Mouse (Mus musculus) kidney, adult 9 months (tissue): ENCODE measurements at regions not wholly inside any gene's neighbourhood (a gene's known extent, or its start where the extent isn't known, plus 50 kb on each side); places are given as distances from the start of the nearest gene placed in this dataset.

Experiments
- DNase-seq: peaks from one replicate; pipeline ENCODE4 v3.0.0; 2022

DNA sequence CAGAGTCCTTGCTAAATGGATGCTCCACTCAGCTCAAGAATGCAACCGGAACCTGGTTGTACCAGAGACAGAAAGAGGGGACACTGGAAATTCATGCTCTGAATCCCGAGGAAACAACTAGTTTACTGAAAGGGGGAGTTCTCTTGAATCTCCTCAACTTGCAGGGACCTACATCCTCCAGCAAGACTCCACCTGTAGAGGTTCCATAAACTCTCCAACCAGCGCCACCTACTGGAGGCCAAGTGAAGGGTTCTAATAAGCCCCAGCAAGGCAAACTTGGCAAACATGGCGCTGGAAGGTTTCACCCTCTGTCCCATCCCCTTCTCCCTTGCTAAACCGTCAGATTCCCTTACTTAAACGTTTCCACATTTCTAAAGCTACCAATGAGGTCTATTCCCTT is 433.0 kb upstream of the Castor2 start:
- DNase-seq, result peak; percentile 23

- no peak for DNase-seq
Observed at GRCm38 (mm10) chr5:133662474-133663256, 436.8 kb upstream of the Castor2 start.

- no peak for DNase-seq
Observed at GRCm38 (mm10) chr5:133660351-133660750, 439.2 kb upstream of the Castor2 start.

DNA sequence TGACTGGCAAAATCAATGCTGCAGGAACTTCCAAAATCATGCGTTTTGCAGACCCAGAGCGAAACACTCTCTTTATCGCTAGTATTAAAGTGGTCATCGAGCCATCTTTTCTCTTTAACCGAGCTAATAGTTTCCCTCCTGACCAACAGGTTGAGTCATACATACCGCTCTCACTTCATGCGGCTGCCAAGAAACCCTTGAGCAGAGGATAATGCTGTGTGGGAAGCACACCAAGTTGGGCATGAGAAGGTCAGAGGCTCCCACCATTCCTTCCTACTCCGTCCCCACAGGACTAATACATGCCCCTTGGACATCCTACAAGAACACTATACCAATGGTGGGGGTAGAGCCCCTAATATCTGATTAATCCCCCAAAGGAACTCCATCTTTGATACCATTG is 442.7 kb upstream of the Castor2 start:
- no peak for DNase-seq

DNA sequence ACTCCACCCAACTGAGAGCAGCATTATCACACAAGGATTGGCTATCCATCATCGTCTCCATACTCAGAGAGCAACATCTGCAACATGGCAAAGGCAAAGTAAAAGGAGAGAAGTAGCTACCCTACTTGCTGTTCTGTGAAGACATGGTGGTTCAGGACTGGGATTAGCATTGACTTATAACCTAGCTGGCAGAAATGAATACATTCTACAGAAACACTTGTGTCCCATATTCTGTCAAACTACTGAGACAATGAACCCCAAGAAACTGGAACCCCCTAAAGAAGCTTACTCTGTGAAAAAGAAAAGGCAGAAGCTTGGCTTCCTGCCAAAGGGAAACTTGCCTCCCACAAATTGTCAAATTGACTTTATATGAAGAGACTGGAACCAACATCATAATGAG is 446.1 kb upstream of the Castor2 start:
- no peak for DNase-seq

DNA sequence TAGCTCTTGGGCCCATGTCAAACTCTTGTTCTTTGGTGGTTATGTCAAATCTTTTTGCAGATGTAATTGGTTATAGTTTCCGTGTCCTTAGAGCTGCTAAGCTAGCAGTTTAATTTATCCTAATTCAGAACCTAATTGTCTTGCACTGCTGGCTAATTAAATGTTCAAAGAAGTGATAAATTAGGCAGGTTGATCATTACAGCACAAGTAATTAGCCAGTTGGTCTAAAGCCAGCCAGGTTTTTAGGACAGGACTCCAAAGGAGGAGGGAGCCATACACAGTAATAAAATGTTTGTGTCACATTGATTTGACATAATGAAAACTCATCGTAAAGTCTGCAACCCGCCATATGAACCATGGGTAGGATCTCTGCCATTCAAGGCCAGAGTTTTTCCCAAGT is 449.3 kb upstream of the Castor2 start:
- DNase-seq, result no peak

- no peak for DNase-seq
Observed at GRCm38 (mm10) chr5:133645696-133646195, 453.8 kb upstream of the Castor2 start.

GRCm38 (mm10) chr5:133643326-133643725 is 456.2 kb upstream of the Castor2 start:
- DNase-seq, result no peak

DNA sequence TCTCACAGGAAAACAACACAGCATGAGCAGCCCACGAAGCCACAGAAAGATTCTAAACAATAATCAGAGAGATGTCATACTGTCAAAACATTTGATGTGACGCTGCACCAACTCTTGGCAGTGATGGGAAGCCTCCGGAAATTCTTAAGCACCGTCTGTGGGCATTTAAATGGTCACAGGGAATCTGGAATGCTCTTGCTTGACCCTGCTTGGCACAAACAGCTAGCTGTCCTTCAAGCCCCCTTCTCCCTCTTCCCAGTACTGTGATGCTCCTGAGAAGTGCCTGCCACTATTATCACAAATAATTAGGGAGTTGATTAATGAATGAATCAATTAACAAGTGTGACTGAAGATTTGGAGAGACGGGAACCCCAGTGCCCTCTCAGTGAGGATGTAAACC is 465.0 kb upstream of the Castor2 start:
- DNase-seq, result no peak

DNA sequence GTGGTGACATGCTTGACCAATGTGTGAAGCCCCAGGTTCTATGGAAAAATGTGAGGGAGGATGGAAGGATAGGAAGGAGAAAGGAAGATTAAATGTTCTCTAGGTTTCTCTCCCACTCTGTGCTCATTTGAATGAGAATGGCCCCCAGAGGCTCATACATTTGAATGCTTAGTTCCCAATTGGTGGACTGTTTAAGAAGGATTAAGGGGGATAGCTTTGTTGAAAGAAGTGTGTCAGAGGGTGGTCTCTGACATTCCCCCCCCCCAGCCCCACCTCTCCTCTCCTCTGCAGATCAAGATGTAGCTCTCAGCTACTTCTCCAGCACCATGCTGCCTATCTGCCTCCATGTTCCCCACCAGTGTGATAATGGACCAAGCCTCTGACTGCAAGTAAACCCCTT is 467.7 kb upstream of the Castor2 start:
- DNase-seq, result no peak

- DNase-seq, result no peak
Observed at GRCm38 (mm10) chr5:133619347-133619746, 480.2 kb upstream of the Castor2 start.

DNA sequence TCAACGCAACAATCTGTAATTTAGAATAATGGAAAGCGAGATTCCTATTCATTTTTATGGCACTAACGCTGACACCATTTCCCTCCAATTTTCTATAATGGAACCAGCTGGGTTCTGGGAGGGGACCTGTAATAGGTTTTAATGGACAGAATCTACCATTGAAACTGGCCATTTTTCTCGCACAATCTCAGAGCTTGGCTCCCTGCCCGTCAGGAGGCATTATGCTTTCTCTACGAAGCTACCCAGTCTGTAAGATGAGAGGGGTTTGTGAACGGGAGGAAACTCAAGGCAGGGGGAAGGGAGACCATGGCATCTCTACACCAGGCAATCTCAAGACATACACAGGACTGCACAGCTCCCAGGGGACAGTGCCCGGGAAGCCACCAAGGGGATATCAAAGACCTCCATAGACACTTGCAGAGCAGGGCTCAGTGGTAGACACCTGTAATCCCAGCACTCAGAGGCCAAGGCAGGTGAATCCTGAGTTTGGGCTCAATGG is 498.2 kb upstream of the Castor2 start:
- DNase-seq, result no peak

DNA sequence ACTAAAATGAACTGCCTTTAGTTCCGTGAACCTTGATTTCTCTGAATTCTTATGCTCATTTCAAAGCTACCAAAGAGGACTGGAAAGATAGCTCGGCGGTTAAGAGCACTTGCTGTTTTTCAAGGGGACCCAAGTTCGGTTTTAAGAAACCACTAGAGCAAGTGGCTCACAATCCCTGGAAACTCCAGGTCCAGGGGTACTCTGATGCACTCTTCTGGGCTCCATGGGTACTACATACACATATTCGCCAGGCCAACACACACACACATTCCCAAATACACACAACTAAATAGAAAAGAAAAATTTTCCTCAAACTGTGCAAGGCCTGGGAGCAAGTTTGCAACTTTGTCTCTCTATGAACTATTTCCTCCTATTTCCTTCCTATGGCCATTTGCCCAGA is 498.9 kb upstream of the Castor2 start:
- peak; percentile 2 for DNase-seq

DNA sequence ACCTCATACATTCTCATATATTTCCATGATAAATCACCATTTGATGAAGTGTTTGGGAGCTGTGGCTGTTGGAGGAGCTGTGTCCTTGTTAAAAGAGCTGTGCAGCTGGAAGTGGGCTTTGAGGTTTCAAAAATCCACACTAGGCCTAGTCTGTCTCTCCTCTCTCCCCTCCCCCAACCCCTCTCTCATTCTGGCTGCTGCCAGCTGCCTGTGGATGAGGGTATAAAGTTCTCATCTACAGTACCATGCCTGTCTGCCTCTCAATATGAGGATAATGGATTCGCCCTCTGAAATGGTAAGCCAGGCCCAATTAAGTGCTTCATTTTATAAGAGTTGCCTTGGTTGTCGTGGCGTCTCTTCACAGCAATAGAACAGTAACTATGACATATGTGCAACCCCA is 501.4 kb upstream of the Castor2 start:
- no peak for DNase-seq

DNA sequence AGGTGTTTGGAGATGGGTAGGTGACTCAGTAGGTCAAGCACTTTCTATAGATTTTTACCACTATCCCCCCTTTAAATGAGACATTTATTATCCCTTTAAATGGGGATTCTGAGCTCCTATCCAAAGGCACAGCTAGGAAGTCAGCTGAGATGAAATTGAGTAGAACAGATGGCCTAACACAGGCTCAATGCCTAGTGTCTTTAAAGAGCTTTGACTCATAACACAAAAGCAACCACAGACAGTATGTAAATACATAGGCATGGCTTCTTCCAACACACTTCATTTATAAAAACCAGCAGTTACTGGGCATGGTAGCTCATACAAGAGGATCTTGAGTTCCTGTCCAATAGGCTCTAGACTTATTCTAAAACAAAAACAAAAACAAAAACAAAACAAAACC is 513.0 kb upstream of the Castor2 start:
- no peak for DNase-seq

DNA sequence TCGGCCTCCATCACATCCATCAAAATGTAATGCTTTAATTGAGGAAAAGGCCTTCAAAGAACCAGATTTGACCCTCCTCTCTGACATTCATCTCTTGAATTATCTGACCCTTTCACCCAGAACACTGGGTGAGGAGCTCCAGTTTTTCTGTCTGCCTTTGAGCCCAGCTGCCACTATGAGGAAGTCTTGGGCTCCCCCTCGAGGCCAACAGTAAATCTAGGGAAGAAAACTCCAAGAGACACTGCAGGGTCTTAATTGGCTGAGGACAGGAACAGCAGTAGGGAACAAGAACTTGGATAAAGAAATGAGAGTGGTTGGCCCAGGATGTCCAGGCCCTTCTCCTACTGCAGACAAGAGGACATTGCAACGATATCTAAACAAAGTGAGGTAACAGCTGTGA is 514.3 kb upstream of the Castor2 start:
- DNase-seq, result peak; percentile 22

DNA sequence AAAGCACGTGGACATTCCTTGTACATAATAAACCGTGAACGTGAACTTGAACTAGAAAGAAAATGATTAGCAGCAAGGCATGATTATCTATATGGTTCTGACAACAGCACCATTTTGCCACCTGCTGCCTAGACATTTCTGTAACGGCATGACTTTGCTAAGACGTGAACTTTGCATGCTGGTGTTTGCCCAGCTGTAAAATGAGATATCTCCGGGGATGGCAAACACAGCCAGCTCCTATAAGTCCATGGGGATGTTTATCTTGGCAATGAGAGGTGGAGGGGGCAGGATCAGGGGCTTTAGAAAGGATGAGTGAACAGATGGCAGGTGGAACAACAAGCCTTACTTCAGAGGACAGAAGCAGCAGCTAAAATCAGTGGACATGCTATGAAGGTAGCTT is 522.9 kb upstream of the Castor2 start:
- no peak for DNase-seq

- no peak for DNase-seq
Observed at GRCm38 (mm10) chr5:133569096-133569495, 530.4 kb upstream of the Castor2 start.

DNA sequence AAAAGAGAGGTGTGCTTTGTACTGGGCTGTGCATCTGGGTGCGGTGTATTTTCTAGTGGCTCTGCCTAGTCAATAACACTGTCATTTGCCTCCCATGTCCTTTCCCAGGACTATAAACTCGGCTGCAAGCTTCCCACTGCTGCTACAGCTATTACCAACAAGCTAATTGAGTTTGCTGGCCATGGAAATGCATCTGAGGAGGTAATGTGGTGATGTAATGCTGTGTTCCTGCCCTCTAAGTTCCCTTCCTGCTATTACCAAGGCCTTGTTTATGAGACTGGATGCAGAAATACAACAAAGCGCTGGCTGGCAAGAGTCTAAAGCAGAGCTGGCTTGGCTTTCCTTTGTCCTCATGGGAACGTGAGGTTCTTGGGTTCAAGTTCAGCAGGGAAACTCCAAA is 533.0 kb upstream of the Castor2 start:
- DNase-seq, result no peak

DNA sequence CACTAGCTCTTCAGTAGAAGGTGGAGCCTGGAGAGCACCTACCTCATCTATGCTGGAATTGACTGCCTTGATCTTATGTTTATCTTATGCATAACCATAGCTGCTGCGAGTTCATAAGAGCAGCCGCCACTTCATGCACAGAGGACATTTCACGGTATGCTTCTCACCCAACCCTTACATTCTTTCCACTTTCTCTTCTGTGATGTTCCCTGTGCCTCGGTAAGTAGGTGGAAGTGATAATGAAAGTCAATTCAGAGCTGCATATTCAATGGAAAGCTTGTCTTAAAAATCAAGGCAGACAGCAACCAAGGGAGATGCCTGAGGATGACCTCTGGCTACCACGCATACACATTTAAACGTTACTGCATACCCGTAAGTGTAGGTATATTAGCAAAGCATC is 548.9 kb upstream of the Castor2 start:
- no peak for DNase-seq

DNA sequence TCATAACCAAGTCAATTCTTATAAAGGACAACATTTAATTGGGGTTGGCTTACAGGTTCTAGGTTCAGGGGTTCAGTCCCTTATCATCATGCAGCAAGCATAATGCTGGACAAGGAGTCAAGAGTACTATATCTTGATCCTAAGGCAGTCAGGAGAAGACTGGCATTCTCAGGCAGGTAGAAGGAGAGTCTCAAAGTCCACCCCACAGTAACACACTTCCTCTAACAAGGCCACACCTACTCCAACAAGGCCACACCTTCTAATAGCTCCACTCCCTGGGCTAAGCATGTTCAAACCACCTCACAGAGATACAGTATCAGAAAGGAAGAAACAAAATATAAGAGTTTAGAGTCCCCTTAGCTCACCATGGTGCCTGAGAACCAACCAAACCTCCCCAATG is 557.3 kb upstream of the Castor2 start:
- no peak for DNase-seq

- no peak for DNase-seq
Observed at GRCm38 (mm10) chr5:133532678-133533077, 566.8 kb upstream of the Castor2 start.

GRCm38 (mm10) chr5:133505661-133506060 is 593.9 kb upstream of the Castor2 start:
- DNase-seq, result no peak

GRCm38 (mm10) chr5:133487806-133488290 is 611.7 kb upstream of the Castor2 start:
- peak; percentile 26 for DNase-seq
